Mouse (Mus musculus) heart, adult 18-20 months (tissue): ENCODE data around the gene Tnfsf13b. TPM values are rescaled to one million over a fixed set of nuclear protein-coding genes. Genes with fewer than 3 reads are reported as not detected.

Source experiments
- DNase-seq, 2 experiments: peaks; one replicate each; pipeline ENCODE4 v3.0.0; 2021 to 2022; ENCODE audit warnings: mixed read lengths in 1 of 2
- long read RNA-seq, 2 experiments: library from polyadenylated mRNA; stranded (forward); transcript quantifications; one replicate each; pipeline ENCODE4 v2.0.0; 2021
- total RNA-seq, 2 experiments: library from RNA; stranded (reverse); gene quantifications; 2 replicates each; pipeline ENCODE4 v1.2.3; 2021

The Tnfsf13b gene
- total RNA-seq = 1 to 10 TPM; 4.5 to 6.0 TPM
- long read RNA-seq, experiment 1, full-length matches to known transcripts = 1 of 7 reads
- long read RNA-seq, experiment 1, partial matches to known transcripts = 0 of 7 reads
- long read RNA-seq, experiment 1, other reads (novel, unspliced or antisense) = 6 of 7 reads
- long read RNA-seq, experiment 2 = 0 reads

DNA sequence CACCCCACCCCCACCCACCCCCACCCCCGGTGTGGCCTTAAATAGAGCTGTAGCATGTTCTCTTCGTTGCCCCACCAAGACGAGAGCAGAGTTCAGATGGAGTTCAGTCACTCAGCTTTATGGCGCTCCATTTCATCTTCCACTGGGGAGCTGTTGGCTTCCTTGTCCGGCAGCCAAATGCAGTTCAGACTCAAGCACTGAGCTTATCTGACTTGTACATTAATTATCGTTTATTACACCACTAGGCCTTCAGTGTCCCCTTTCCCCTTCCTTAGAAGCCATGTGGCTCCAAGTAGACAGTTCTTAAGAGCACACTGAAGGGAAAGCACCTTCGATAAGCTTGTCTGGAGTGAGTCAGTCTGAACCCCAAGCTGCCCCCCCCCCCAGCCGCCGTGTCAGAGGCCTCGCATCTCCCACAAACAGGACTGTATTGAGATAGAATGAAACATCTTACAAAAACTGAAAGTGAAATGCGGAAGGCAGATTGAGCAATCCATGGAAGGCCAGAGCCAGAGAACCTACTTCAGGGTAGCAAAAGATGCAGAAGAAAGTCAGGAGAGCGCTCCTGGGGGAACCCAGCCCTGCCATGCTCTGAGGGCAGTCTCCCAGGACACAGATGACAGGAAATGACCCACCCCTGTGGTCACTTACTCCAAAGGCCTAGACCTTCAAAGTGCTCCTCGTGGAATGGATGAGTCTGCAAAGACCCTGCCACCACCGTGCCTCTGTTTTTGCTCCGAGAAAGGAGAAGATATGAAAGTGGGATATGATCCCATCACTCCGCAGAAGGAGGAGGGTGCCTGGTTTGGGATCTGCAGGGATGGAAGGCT is at the start of gene Tnfsf13b:
TSS of gene Tnfsf13b (plus strand) at position 312 of the 830 bp plus-strand sequence.
- peak; percentile 47 to 64 for DNase-seq

DNA sequence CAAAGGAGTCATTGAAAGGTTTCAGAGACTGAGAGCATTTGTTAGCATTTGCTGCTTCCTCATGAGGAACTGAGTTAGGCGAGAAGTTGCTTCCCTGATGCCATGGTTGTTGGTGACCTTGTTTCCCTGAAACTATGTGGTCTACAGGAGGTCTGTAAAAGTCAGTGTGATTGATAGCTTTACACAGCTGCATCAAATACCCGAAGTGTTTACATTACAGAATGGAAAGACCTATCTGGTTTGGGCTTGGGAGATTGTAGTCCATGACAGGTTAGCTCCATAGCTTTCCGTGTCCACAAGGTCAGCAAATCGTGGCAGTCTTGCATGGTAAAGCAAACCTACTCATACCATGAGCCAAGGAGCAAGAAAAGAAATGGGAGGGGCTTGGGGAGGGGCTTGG is 47.9 kb upstream of the Tnfsf13b start:
- DNase-seq = no peak

DNA sequence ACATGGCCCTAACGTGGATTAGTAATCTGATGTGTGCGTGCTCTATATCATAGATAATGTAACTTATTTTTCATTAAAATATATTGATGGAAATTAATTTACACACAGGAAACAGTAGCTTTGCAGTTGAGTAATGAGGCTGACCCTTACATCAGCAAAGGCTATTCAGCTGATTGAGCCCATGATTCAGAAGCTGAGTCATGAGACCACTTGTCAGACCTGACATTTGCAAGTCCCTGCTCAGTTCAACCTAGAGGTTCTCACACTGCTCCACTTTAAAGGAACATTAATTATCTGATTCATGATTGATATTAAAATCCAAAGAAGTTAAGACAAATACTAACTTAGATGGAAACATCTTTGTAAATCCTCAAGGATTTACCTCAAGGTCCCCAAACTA is 46.3 kb upstream of the Tnfsf13b start:
- no peak for DNase-seq

DNA sequence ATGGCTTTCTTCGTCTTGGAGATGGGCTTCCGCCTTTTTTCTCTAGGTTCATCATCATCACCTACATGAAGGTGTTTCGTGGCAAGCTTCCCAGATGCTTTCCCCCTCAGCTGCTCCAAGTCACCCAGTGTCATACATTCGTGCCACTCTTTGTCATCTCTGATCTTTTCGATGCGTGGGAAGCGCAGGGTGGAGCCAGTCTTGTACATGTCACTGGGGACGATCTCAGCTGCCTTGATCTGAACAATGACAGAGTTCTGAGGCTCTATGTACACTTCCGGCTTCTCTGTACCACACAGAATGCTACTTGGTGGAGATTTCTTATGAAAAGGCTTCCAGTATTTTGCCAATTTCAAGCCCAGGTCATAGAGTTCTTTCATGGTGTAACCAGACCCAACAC is 34.4 kb upstream of the Tnfsf13b start:
- DNase-seq = no peak

DNA sequence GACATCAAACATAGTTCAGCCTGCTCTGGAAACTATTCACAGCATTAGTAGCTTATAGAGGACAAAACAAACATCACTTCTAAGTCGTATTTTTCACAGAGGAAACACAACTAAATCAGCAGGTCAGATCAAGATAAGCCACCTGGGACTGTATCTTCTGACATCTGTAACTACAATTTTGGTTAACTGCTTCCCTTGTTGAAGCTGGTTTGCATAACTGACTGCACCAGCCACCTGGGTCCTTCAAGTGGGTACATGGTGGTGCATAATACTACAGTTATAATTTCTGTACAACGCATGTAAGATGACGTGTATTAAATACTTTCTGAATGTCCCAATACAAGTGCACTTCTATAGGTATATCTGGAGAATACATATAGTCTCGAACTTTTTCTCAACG is 31.0 kb upstream of the Tnfsf13b start:
- no peak for DNase-seq

DNA sequence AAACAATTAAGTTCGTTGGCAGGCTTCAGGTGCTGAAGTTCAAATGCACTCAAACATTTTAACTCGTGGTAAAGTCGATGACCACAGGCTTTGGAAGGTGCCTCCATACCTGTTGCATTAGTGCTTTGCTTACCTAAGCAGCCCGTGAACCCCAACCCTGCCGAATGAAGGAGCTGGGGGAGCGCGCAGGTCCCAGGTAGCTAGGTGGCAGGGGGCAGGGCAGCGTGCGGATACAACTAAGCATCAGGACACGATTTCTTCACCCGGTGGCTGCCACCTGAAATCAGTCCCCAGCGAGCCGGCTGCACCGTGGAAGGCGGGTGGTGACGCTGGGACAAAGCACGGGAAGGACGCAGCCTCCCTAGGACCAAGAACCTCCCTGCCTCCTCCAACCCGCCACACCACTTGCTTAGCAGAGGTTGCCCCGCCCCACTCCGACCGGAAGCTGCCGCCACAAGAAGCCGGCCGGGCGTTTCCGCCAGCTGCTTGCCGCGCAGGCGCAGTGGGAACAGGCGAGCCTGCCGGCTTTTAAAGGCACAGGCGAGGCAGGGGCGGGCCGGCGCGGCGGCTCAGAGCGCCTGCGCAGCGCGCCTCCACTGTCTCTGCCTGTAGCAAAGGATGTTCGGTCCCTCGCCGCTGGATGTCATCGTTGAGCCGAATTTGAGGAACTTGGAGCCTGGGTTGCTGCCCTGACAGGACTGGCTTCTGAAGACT is 30.2 kb upstream of the Tnfsf13b start:
- DNase-seq = peak; percentile 99

DNA sequence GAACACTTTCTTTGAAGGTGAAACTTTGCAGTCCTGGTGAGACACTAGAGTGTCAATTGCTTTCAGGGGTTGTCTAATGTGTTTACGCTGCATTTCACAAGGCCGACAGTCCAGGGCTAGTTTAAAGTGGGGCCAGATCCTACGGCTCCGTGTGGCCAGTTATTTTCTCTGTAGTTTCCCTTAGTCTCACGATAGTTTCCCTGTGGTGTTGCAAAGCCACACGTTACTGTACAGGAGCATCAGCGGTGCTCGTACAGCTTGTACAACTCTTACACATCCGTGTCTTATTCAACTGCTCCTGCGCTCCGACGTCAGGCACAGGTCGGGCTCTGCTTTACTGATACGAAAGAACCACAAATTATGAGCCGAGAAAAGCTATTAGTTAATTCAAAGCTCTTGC is 29.3 kb upstream of the Tnfsf13b start:
- peak in 1 of 2 experiments; percentile 32 for DNase-seq

DNA sequence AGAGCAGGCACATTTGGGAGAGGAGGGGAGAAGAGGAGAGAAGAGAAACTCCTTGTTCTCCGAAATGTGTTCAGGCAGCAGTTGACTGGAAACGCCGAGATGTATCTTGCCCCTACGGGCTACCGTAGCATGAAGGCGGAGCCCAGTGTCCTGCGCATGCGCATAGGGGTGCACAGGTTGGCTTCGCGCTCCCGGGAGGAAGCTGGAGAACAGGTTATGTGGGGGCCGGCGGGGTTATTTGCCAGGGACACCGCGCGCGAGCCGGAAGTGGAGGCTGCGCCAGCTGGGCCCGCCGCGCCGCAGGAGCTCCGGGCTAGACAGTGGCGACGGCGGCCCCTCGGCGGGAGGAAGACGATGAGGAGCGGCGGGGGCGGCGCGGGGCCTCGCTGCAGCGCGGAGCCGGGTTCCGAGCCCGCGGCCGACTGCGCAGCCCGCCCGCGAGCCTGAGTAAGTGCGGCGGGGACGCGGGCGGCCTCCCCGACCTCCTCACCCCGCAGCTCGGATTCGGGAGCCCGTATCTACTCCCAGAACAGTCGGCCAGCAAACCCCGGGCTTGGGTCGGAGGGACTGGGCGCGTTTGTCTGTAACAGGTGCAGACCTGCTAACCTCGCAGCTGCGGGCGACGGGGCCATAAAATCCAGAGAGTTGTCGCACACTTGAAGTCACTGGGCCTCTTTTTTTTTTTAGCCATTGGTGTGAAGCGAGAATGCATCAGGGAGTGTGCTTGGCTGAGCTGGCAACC is 28.5 kb upstream of the Tnfsf13b start, which contains the start of the genes Lig4 and Abhd13:
TSS of gene Lig4 (minus strand) at position 114 of the 742 bp plus-strand sequence.
TSS of gene Abhd13 (plus strand) at position 135 of the 742 bp plus-strand sequence.
- DNase-seq = peak; percentile 98 to 100

DNA sequence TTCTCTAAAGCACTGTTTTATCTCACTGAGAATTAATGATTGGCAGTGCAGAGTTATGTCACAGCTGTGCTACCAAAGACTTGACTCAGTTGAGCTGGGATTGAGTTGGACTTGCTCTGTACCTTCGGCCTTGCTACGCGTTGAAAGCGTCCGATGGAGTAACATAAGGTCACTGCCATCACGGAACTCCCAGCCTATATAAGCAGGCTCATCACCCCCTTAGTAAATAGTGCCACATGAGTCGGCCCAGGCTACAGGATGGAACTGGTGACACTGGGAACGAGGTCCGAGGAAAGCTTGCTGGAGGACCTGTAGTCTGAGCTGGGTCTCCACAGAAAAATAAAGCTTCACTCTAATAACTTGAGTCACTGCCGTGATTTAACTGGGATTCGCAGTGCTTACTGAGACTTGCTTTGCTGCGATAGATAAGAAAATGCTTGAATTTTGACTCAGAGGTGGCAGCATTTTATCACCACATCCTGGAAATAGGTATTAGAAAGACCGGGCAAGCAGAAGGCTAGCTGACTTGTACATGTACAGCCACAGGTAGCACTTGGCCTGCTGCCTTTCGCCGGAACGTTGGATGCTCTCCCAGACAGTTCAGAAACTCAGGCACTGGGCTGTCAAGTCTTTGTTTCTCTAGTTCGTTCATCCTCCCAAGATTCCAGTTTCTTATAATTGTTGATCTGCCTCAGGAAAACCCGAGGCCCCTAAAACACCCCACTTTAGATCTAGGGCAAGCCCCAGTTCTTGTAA is 27.6 kb upstream of the Tnfsf13b start:
- DNase-seq = peak in 1 of 2 experiments; percentile 23

DNA sequence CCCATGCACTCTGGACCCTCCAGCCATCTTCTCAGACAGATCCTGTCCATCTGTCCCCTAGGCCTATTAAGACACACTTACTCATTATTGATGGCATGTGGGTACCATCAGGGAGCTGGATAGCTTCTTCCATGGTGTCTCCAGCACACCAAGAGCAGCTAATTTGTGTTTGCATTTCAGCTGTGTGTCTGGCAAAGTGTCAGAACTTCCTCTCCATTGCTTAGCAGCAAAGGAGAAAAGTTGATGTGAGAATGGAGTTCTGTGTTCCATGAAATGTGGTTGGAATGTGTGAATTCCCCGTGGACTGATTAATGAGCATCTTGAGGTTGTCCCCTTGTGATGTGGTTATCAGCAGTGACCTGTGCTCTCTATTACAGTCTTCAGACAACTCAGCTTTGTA is 26.5 kb upstream of the Tnfsf13b start:
- DNase-seq = no peak

DNA sequence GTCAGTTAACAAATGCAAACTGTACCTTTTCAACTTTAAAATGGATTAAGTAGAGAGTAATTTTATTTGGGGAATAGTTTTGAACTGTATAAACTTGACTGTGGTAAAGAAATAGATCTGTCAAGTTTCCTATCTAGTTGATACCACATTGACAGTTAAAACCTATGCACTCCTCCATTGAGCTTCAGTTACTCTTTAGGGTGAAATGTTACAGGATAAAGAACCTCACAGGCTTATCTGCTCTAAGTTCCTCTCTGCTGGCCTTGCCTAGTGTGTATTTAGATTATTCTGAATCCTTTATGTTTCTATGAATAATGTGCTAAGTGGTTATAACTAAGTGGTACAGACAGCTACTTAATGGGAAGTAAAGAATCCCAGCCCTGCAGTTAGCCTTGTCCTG is 26.1 kb upstream of the Tnfsf13b start:
- no peak for DNase-seq

DNA sequence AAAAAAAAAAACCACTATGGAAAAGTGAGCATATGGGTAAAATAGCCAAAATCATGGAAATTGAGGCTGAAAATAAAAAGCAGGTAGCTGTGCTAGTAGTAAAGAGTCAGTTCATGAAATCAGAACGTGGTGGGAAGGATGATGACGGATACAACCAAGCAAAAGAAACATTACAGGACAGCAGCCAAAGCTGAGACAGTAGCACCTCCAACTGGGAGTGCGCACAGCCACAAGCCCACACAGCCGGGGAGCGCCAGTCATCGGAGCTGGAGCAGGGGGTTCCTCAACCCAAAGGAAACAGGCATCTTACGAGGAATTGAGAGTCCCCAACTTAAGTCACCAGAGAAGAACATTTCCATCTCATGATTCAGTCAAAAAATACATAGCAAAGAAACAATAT is 2.2 kb upstream of the Tnfsf13b start:
- DNase-seq = no peak

DNA sequence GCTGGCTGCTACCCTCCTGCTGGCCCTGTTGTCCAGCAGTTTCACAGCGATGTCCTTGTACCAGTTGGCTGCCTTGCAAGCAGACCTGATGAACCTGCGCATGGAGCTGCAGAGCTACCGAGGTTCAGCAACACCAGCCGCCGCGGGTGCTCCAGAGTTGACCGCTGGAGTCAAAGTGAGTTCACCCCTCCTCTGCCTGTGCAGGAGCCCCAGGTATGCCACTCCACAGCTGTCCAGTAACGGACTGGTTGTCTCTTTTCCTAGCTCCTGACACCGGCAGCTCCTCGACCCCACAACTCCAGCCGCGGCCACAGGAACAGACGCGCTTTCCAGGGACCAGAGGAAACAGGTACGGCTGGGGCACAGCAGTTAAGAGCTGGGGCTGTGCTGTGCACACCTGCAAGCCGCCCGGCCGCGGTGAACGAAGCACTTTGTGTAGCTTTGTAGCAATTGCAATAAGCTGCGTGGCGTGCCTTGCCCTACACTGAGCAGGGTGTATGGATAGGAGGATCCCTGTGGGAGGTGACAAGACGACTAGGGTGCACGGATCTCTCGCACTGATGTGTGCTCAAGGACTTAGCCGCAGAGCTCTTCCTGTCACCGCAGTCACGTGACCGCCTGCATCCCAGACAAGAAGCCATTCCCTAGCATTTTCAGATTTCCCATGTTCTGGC is 856 bp downstream of the Tnfsf13b start:
- peak; percentile 40 to 43 for DNase-seq

DNA sequence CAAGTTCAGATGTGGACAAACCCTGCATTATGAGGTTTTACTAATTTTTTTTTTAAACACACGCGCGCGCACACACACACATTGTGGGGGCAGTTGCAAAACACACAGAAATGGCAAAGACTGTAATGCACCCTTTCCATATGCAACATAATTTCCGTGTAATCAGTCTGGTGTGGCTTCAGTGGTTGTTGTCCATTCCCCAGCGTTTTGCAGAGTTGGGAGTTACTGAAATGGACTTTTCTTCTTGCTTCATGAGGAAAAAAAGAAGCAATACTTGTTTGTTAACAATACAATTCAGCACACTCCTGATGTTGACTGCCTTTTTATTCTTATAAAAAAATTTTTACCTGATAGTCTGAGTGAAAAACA is 1.4 kb downstream of the Tnfsf13b start:
- no peak for DNase-seq

DNA sequence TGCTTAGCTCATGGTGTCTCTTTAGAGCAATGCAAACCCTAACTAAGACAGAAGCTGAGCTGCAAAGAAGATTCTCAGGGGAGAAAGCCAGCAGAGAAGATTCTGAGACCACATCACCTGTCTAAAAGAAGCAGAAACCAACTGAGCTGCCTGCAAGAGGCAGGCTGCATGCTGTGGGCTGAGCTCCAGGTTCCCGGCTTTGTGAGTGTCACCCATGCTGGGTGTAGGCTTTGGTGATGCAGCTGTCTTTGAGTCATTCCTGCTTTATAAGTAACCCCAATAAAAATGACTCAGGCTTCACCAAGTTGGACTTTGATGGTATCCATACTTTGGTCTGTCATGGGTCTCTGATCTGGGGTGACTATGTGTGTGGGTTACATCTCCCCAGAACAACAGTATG is 10.0 kb downstream of the Tnfsf13b start:
- DNase-seq = no peak

DNA sequence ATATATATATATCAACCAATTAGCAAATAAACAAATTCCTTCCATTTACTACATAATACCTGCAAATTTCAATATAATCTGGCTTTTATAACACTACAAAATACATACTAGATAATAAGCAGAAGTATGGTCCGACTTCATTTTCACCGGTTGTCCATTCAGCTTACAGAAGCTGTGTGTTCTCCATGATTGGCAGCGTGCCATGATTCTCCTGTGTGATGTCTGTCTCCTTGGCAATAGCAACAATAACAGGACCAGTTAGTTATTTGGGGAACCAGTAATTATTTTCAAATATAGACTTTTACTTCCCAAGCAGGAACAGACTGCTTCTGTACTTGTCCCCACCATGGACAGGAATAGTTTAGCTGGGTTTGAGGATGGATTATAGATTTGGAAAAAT is 11.0 kb downstream of the Tnfsf13b start:
- DNase-seq = peak; percentile 37 to 58

DNA sequence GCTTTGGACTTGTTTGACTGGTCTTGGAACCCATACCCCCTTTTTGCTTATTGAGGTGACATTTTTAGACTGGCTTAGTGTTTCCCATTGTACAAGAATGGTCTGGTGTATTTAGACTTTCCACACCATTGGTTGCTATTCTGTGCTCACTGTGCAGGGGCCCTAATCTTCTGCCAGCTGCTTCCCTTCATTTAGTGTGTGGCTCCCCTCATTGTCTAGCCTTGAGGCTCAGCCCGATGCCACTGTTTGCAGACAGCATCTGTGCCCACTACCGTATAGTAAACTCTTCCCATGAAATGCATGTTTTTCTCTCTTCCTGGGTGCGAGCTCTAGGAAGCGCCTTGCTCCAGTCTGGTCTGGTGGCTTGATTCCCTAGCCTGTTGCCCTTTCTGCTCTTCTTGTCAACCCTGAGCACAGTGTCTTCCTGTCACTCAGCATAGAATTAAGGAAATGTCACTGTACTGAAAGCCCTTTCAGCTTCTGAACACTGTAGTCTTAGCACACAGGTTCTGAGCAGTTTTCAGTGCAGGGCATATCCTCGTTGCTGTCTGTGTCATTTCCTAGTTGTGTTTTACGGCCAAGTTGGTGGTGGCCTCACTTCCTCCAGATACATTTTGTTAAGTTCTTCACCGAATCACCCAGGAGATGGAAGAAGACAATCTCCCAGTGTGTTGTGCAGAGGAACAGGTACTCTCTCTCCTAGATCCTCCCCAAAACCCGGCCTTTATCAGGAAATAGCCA is 24.2 kb downstream of the Tnfsf13b start:
- no peak for DNase-seq

DNA sequence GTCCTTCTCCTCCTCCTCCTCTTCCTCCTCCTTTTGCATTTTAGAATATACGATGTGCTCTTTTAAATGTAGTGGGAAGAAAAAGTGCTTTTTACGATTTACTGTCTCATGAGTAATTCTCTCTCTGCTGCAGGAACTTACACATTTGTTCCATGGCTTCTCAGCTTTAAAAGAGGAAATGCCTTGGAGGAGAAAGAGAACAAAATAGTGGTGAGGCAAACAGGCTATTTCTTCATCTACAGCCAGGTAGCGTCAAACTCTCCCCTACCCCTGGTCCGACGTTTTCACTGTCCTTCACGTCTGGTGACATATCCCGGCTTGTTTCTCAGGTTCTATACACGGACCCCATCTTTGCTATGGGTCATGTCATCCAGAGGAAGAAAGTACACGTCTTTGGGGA is 24.9 kb downstream of the Tnfsf13b start:
- no peak for DNase-seq

DNA sequence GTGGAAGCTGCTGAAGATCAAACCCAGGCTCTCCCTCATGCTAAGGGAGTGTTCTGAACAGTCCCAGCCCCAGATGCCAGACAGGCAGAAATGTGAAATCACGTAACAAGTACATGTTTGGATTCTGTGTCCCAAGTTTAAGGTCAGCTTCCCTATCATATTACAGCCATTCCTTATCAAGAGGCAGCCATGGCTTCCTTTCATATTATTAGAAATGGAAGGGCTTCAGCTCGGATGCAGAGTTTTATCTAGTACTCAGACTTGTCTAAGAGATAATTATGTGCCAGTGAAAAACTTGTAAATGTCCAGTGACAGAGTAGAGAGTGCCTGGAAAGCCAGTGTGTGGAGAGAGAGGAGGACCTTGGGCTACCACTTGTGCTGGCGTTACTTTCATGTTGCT is 34.6 kb downstream of the Tnfsf13b start:
- peak; percentile 27 to 55 for DNase-seq

DNA sequence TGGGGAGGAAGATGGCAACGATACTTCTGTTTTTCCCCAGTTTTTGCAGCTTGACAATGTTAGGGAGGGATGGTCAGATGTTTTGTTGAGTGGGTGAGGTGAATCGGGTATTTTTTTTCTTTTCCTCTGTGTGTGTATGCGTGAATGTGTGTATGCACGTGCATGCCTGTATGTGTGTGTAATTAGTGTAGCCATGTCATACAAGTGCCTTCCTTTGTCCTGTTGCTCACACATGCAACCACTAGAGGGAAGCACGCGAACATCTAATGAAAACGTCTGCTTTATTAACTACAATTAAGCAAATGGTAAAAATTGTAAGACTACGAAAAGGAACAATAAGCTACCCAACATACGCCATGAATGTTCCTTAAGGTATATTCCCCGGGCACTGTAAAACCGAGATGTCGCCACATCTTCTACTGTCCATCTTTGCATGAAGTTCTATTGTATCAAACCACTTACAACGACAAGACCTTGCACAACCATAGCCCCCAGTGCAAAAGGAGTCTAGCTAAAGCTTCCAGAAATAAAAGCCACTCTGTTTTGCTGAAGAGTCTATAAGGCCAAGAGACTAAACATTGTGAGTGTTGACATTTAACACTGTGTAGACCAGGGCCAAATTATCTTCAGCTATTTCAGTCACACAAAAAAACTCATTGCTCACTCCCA is 37.7 kb downstream of the Tnfsf13b start:
- peak in 1 of 2 experiments; percentile 48 for DNase-seq
